Mouse (Mus musculus): ENCODE measurements around the gene Slc25a21. TPM values are rescaled to one million over a fixed set of nuclear protein-coding genes. Genes with fewer than 3 reads are reported as not detected.

Gene Slc25a21
- polyA plus RNA-seq, 1 experiment from 2014 or later, result 0.71 TPM

DNA sequence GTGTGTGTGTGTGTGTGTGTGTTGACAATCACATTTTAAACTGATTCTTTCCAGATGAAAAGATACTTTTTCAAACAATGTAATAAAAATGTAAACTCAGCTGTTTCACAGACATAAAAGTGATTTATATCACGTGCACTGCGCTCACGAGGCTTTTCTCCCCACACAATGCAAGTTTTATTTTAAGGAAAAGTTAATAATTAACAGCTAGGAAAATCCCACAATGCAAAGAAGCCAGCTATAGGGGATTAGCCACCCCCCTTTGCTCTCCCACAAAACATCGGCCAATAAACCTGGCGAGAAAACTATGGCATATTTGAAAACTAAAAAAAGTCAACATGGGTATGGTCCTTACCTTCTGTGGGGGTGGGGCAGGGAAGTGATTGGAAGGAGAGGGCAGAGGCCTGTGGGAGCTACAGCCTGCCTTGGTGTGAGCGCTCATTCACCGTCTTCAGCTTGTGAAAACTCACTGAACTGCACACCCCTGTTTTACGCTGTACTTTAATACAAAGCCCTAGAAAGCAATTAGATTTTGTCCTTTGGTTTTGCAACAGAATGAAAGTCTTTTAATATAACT lies 369.4 kb downstream of the Slc25a21 start:
- Histone ChIP-seq H3K27ac (ENCODE audit: low read length) (no peak overlapping the region), H3K4me2 (ENCODE audit: low read depth, low read length) (no peak overlapping the region)
- 39% methylated on average over 8 of the region's 8 CpGs for WGBS

GRCm38 (mm10) chr12:56824688-56825087 lies 372.6 kb downstream of the Slc25a21 start:
- Histone ChIP-seq H3K4me1 (ENCODE audit: control insufficient read depth, insufficient read depth, low read length) (peaks cover 4% of the 10 kb centered on the region; the same call in 1 of the 2 replicates), H3K27ac (ENCODE audit: low read length) (no peak overlapping the region), H3K27me3 (replicated peaks; ENCODE audit: control insufficient read depth, insufficient read depth, low read length) (0 out of 2 replicates have a peak, but pooled peaks cover 3% of the 10 kb centered on the region), H3K36me3 (ENCODE audit: control insufficient read depth, insufficient read depth, low read length) (no peaks in the 10 kb centered on the region), H3K9me3 (ENCODE audit: control insufficient read depth, low read length) (no peaks in the 10 kb centered on the region), H3K4me2 (ENCODE audit: low read depth, low read length) (no peak overlapping the region), H3K9ac (ENCODE audit: low read depth, low read length) (no peak overlapping the region), H3K4me3 (ENCODE audit: low read length) (no peak overlapping the region)
- WGBS, result 42% methylated on average over 5 of the region's 5 CpGs
- ATAC-seq, result no peak

More for the DNA sequence above, 369.4 kb downstream of the Slc25a21 start:
- ATAC-seq, result peak; percentile 79
- no peaks in the 10 kb centered on the region for H3K9me3 ChIP-seq (ENCODE audit: control insufficient read depth, low read length)
- no peaks in the 10 kb centered on the region for H3K36me3 ChIP-seq (ENCODE audit: control insufficient read depth, insufficient read depth, low read length)
- H3K9ac ChIP-seq (ENCODE audit: low read depth, low read length), result no peak overlapping the region
- H3K4me1 ChIP-seq (ENCODE audit: control insufficient read depth, insufficient read depth, low read length), result peaks cover 4% of the 10 kb centered on the region; the same call in 1 of the 2 replicates
- 0 out of 2 replicates have a peak, but pooled peaks cover 3% of the 10 kb centered on the region for H3K27me3 ChIP-seq (replicated peaks; ENCODE audit: control insufficient read depth, insufficient read depth, low read length)
- no peak overlapping the region for H3K4me3 ChIP-seq (ENCODE audit: low read length)

- Histone ChIP-seq H3K9me3 (ENCODE audit: control insufficient read depth, low read length) (no peaks in the 10 kb centered on the region), H3K9ac (ENCODE audit: low read depth, low read length) (no peak overlapping the region), H3K4me2 (ENCODE audit: low read depth, low read length) (no peak overlapping the region), H3K27ac (ENCODE audit: low read length) (no peak overlapping the region), H3K36me3 (ENCODE audit: control insufficient read depth, insufficient read depth, low read length) (no peaks in the 10 kb centered on the region), H3K4me1 (ENCODE audit: control insufficient read depth, insufficient read depth, low read length) (no peaks in the 10 kb centered on the region), H3K4me3 (ENCODE audit: low read length) (no peak overlapping the region), H3K27me3 (replicated peaks; ENCODE audit: control insufficient read depth, insufficient read depth, low read length) (0 out of 2 replicates have a peak, but pooled peaks cover 3% of the 10 kb centered on the region)
- ATAC-seq, result no peak
- WGBS, result 61% methylated on average over 2 of the region's 2 CpGs
These were observed 375.1 kb downstream of the Slc25a21 start for GRCm38 (mm10) chr12:56822122-56822521.

GRCm38 (mm10) chr12:56820604-56821003 lies 376.7 kb downstream of the Slc25a21 start:
- WGBS, result 84% methylated on average over 2 of the region's 2 CpGs
- Histone ChIP-seq H3K27me3 (replicated peaks; ENCODE audit: control insufficient read depth, insufficient read depth, low read length) (0 out of 2 replicates have a peak, but pooled peaks cover 3% of the 10 kb centered on the region), H3K9me3 (ENCODE audit: control insufficient read depth, low read length) (no peaks in the 10 kb centered on the region)

GRCm38 (mm10) chr12:56807483-56807882 lies 389.8 kb downstream of the Slc25a21 start:
- Histone ChIP-seq H3K27ac (ENCODE audit: low read length) (no peak overlapping the region), H3K4me2 (ENCODE audit: low read depth, low read length) (no peak overlapping the region), H3K4me1 (ENCODE audit: control insufficient read depth, insufficient read depth, low read length) (no peaks in the 10 kb centered on the region), H3K27me3 (replicated peaks; ENCODE audit: control insufficient read depth, insufficient read depth, low read length) (no peaks in the 10 kb centered on the region), H3K36me3 (ENCODE audit: control insufficient read depth, insufficient read depth, low read length) (no peaks in the 10 kb centered on the region), H3K9ac (ENCODE audit: low read depth, low read length) (no peak overlapping the region), H3K9me3 (ENCODE audit: control insufficient read depth, low read length) (no peaks in the 10 kb centered on the region), H3K4me3 (ENCODE audit: low read length) (no peak overlapping the region)
- 64% methylated on average over 2 of the region's 2 CpGs for WGBS
- no peak for ATAC-seq

More at GRCm38 (mm10) chr12:56820604-56821003, 376.7 kb downstream of the Slc25a21 start:
- Histone ChIP-seq H3K27ac (ENCODE audit: low read length) (no peak overlapping the region), H3K9ac (ENCODE audit: low read depth, low read length) (no peak overlapping the region), H3K4me2 (ENCODE audit: low read depth, low read length) (no peak overlapping the region), H3K4me1 (ENCODE audit: control insufficient read depth, insufficient read depth, low read length) (no peaks in the 10 kb centered on the region), H3K36me3 (ENCODE audit: control insufficient read depth, insufficient read depth, low read length) (no peaks in the 10 kb centered on the region), H3K4me3 (ENCODE audit: low read length) (no peak overlapping the region)
- no peak for ATAC-seq

DNA sequence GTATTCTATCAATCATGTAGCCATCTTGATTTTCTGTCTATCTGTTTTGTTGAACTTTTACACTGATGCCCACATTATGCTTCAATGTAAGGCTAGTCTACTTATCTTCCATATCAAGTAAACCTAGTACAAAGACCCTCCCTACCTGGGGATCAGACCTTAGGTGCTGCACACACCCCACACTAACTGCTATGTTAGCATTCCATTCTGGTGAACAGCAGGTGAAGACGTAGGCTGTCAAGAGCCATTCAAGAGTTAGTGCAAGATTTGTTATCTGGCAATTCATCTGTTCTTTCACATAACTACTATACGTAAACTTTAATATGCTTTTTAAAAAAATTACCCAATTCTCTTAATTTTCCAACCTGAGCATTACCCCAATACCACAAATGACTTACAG lies 390.2 kb downstream of the Slc25a21 start:
- whole genome bisulfite sequencing, result 81% methylated on average over 2 of the region's 2 CpGs
- Histone ChIP-seq H3K9ac (ENCODE audit: low read depth, low read length) (no peak overlapping the region), H3K4me2 (ENCODE audit: low read depth, low read length) (no peak overlapping the region), H3K36me3 (ENCODE audit: control insufficient read depth, insufficient read depth, low read length) (no peaks in the 10 kb centered on the region), H3K4me1 (ENCODE audit: control insufficient read depth, insufficient read depth, low read length) (no peaks in the 10 kb centered on the region), H3K27me3 (replicated peaks; ENCODE audit: control insufficient read depth, insufficient read depth, low read length) (no peaks in the 10 kb centered on the region), H3K9me3 (ENCODE audit: control insufficient read depth, low read length) (no peaks in the 10 kb centered on the region), H3K27ac (ENCODE audit: low read length) (no peak overlapping the region), H3K4me3 (ENCODE audit: low read length) (no peak overlapping the region)
- ATAC-seq, result no peak

GRCm38 (mm10) chr12:56804487-56804886 lies 392.8 kb downstream of the Slc25a21 start:
- no peak overlapping the region for H3K4me2 ChIP-seq (ENCODE audit: low read depth, low read length)
- H3K9ac ChIP-seq (ENCODE audit: low read depth, low read length), result no peak overlapping the region
- H3K27ac ChIP-seq (ENCODE audit: low read length), result no peak overlapping the region
- no peaks in the 10 kb centered on the region for H3K9me3 ChIP-seq (ENCODE audit: control insufficient read depth, low read length)
- no peaks in the 10 kb centered on the region for H3K36me3 ChIP-seq (ENCODE audit: control insufficient read depth, insufficient read depth, low read length)
- H3K27me3 ChIP-seq (replicated peaks; ENCODE audit: control insufficient read depth, insufficient read depth, low read length), result no peaks in the 10 kb centered on the region
- H3K4me1 ChIP-seq (ENCODE audit: control insufficient read depth, insufficient read depth, low read length), result no peaks in the 10 kb centered on the region
- no peak overlapping the region for H3K4me3 ChIP-seq (ENCODE audit: low read length)
- ATAC-seq, result no peak
- 40% methylated on average over 3 of the region's 3 CpGs for WGBS

DNA sequence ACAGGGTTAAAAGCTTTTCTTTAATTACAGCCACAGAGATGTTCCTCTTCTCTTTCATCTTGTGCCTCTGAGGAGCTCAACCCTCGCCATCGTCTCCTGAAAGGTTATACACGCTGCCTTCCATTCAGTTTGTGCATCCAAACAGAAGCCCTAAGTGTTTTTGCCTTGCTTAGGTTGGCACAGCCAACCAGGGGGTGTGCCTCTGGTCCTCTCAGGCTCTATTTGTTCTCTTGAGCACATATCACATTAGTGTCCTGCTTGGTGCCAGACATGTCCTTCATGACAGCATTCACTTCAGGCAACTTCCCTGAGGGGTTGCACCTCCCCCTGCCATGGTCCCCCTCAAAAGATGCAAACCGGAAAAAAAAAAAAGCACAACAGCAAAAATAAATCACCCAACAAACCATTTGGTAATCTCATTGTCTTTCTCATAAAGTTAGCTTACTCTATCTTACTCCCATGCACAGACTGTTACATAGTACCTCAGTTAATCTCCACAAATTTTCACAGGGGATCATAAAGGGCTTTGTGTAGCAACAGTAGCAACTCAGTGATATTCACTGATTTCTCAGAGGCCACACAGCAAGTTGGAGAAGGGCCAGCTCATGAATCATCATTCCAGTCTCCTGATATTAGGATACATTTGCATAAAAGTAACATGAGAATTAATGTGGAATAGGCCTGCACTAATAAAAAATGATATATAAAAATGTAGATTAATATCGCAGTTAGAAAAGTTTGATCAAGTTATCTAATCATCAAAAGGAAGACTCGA lies 398.4 kb downstream of the Slc25a21 start:
- no peak overlapping the region for H3K4me2 ChIP-seq (ENCODE audit: low read depth, low read length)
- WGBS, result 71% methylated on average over 6 of the region's 6 CpGs
- no peaks in the 10 kb centered on the region for H3K4me1 ChIP-seq (ENCODE audit: control insufficient read depth, insufficient read depth, low read length)
- no peaks in the 10 kb centered on the region for H3K9me3 ChIP-seq (ENCODE audit: control insufficient read depth, low read length)
- no peaks in the 10 kb centered on the region for H3K36me3 ChIP-seq (ENCODE audit: control insufficient read depth, insufficient read depth, low read length)
- no peak overlapping the region for H3K9ac ChIP-seq (ENCODE audit: low read depth, low read length)
- H3K27ac ChIP-seq (ENCODE audit: low read length), result no peak overlapping the region
- ATAC-seq, result no peak
- H3K27me3 ChIP-seq (replicated peaks; ENCODE audit: control insufficient read depth, insufficient read depth, low read length), result no peaks in the 10 kb centered on the region
- H3K4me3 ChIP-seq (ENCODE audit: low read length), result no peak overlapping the region

DNA sequence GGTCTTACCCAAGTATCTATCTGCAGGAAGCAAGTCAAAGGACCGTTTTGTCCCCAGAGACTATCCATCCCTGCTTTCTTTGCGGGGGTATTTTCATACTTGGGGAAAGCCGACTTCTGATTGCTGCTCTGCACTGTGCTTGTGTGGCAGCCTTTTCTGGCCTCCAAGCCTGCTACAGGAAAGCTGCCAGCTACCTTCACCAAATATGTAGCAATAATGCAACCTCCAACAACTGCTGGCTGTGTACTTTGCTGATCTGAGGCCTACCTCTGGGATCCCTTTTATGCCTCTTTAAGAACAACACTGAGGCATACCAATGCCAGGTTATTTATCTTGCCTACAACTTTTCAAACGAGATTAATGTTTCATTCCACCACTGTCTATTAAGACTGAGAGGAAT lies 408.0 kb downstream of the Slc25a21 start:
- H3K9me3 ChIP-seq (ENCODE audit: control insufficient read depth, low read length), result no peaks in the 10 kb centered on the region

More for the DNA sequence above, 408.0 kb downstream of the Slc25a21 start:
- 73% methylated on average over 4 of the region's 4 CpGs for WGBS
- Histone ChIP-seq H3K27ac (ENCODE audit: low read length) (no peak overlapping the region), H3K4me3 (ENCODE audit: low read length) (no peak overlapping the region), H3K4me2 (ENCODE audit: low read depth, low read length) (no peak overlapping the region), H3K4me1 (ENCODE audit: control insufficient read depth, insufficient read depth, low read length) (no peaks in the 10 kb centered on the region), H3K9ac (ENCODE audit: low read depth, low read length) (no peak overlapping the region), H3K27me3 (replicated peaks; ENCODE audit: control insufficient read depth, insufficient read depth, low read length) (no peaks in the 10 kb centered on the region), H3K36me3 (ENCODE audit: control insufficient read depth, insufficient read depth, low read length) (no peaks in the 10 kb centered on the region)
- no peak for ATAC-seq
